Mouse (Mus musculus) frontal cortex, adult (tissue): ENCODE results near the gene Piezo1.
"Not testable (repeated sequence)": the region's sequence is repeated elsewhere in the genome, so short reads cannot be mapped to it uniquely, and the experiment has no call there.

Experiments
- ATAC-seq: cut with Nextera tagmentation; 2 replicates; pipeline ENCODE4 v1.9.2; 2017; ENCODE audit warnings: mild to moderate bottlenecking, moderate library complexity, mixed read lengths; ENCODE audit not compliant: low TSS enrichment

Gene Piezo1

GRCm38 (mm10) chr8:122551265-122552051 lies at the start of gene Piezo1:
TSS of gene Piezo1 (minus strand) at chr8:122551329.
- ATAC-seq = 0 out of 2 replicates have a peak, but pooled peaks have one; percentile 25

GRCm38 (mm10) chr8:122600666-122601065 lies 49.5 kb upstream of the Piezo1 start:
- ATAC-seq = no peak

DNA sequence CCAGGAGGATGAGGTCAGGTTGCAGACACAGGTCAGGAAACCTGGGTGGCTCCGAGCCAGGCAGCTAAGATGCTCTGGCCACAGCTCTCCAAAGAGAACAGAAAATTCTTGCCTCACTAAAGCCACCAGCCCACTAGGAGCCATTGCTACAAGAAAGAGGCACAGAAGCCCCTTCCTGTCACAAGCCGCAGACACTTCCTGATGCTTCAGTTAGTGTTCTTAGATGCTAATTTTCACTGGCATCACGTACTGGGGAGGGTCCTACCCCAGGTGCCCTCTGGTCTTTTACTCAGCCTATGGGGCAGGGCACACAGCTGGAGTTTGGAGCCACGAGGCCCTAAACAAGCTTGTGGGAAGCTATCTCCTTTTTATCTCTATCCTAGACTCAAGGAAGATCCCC lies 44.9 kb upstream of the Piezo1 start:
- ATAC-seq = no peak

- no peak for ATAC-seq
These were observed 42.8 kb upstream of the Piezo1 start for GRCm38 (mm10) chr8:122593783-122594507.

DNA sequence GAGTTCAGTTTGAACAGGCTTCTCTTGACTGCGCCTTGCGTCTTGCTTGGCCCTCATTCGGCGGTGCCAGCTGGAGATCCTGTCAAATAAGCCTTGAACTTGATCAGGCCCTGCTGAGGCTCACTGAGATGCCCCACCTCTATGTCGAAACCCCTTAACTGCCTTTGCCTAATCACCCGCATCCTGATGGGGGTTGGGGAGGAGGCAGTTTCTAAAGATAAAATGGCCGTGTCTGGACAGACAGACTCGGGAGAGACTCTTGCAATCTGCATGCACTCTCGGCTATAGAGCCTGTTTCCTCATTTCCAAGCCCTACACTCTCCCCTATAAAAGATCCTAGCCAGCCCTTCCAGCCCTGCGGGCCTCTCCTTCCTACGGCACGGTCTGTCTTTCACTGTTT lies 42.1 kb upstream of the Piezo1 start:
- ATAC-seq = no peak

DNA sequence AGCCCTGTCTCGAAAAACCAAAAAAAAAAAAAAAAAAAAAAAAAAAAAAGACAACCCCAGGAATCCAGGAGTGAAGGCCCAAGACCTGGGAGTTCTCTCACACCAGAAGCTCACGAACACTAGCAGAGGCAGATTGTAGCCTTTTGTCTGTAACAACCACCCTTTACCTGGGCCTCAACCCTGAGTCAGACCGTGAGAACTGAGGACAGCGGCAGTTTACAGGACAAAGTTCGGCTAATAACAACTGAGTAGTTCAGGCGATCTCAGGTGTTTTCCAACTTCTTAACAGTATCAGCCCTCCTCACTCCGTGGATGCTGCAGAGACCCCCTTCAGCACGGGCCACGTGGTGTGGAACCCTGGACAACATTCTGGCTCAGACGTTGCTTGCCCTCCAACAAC lies 35.6 kb upstream of the Piezo1 start:
- no peak for ATAC-seq

DNA sequence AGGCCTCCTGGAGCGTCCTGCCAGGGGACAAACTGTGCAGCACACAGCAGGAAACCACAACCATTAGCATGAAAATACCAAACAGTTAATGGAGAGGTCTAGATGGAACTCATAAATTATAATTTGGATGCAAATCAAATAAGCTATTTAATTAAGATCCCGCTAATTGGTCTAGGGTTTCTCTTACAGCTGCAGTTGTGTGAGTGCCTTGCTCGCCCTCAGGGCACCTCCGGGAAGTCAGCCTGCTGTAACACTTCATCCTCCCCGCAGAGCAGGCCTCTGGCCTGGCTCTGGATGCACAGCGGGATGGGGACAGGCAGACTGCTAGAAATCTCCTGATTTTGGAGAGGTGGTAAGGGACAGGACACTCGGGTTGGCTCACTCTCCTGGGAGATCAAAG lies 35.0 kb upstream of the Piezo1 start:
- no peak for ATAC-seq

GRCm38 (mm10) chr8:122585411-122585891 lies 34.3 kb upstream of the Piezo1 start:
- no peak for ATAC-seq

- ATAC-seq = no peak; the same call in 1 of the 2 replicates
These were observed 33.9 kb upstream of the Piezo1 start for GRCm38 (mm10) chr8:122584981-122585380.

- ATAC-seq = no peak
These were observed 29.8 kb upstream of the Piezo1 start for GRCm38 (mm10) chr8:122580926-122581325.

DNA sequence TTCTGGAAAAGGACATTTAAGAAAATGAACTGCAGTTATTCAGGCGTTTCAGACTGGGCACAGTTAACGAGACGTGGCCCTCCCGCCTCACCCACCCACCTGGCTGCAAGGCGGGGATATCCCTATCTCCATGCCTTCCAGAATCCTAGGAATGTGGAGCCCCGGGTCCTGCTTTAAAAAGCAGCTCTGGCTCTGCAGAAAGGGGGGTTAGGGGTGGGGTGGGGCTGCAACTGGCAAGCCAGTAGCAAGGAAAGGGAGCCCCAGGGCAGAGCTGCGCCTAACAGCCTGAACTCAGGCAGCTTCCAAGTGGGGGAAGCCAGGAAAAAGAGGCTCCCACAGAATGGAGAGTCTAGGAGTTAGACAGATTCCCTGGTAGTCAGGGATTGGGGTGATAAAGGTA lies 28.1 kb upstream of the Piezo1 start:
- ATAC-seq = no peak

GRCm38 (mm10) chr8:122577116-122577515 lies 26.0 kb upstream of the Piezo1 start:
- ATAC-seq = peak; percentile 14; the same call in 1 of the 2 replicates

DNA sequence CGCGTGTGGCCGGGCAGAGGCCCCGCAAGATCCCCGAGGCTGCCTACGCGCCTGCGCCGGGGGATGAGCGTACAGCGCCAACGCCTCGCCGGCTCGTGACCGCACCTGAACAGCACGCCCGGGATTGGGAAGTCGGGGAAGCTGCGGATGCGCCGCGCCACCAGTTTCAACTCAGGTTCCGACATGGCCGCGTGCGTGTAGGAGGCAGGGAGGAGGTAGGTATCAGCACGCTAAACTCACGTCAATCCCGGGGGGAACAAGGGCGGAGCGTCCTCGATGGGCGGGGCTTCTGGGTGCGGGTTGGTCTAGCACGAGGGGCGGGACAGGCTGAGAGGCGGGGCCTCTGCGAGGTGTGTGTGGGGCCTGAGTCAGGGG lies 25.5 kb upstream of the Piezo1 start, which contains the start of gene Aprt:
Aprt (minus strand) TSS at position 262 of the 375 bp plus-strand sequence.
- peak; percentile 92 for ATAC-seq

- peak; percentile 13; the same call in 1 of the 2 replicates for ATAC-seq
These were observed 24.9 kb upstream of the Piezo1 start for GRCm38 (mm10) chr8:122575735-122576647.

DNA sequence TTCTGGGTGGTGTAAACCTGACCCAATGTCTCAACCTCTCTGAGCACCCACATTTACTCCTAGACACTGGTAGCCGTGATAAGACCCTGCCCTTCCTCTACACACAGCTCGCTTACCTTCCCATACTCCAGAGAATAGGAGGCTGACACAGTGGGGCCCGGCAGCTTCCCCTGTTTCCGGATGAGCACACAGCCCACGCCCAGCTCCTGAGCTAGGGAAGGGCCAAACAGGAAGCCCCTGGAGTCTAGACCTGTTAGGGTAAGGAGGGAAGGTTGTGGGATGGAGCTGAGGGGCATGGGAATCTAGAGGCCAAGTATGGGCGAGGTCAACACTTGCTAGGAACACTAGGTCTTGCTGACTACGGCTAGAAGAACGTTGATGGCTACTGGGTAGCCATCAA lies 24.2 kb upstream of the Piezo1 start:
- ATAC-seq = no peak

GRCm38 (mm10) chr8:122574667-122575251 lies 23.6 kb upstream of the Piezo1 start:
- no peak for ATAC-seq

DNA sequence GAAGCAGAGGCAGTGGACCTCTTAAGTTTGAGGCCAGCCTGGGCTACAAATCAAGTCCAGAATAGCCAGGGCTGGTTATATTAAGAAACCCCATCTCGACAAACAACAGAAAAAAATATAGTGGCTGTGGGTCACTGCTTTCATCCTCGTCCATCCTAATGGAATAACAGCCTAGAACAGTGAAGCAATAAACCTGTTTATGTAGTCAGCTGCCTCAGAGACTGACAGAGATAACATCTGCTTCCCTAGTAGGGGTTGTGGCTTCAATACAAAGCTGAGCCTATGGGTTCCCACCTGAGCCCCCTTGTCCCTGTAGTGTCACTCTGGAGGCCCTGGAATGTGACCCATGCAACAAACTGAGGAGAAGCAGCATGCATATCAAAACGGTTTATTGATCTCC lies 23.1 kb upstream of the Piezo1 start:
- ATAC-seq = no peak

GRCm38 (mm10) chr8:122573577-122573976 lies 22.4 kb upstream of the Piezo1 start:
- no peak for ATAC-seq

GRCm38 (mm10) chr8:122573176-122573575 lies 22.0 kb upstream of the Piezo1 start:
- not testable (repeated sequence) for ATAC-seq

- no peak for ATAC-seq
These were observed 21.6 kb upstream of the Piezo1 start for GRCm38 (mm10) chr8:122572751-122573150.

DNA sequence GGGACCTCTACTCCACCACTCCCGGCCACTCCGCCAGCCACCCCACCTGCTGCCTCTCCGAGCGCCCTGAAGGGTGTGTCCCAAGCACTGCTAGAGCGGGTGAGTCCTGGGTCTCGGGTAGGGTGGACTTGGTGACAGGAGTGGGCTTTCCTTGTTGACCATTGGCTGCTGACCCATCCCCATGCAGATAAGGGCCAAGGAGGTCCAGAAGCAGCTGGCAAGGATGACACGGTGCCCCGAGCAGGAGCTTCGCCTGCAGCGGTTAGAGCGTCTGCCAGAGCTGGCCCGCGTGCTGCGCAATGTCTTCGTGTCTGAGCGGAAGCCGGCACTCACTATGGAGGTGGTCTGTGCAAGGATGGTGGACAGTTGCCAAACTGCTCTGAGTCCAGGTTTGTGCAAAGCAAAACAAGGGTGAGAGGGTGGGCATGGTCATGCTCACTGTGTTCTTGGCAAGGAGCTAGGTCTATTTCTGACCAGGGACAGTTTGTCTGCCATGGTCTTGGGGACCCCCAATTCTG lies 20.7 kb upstream of the Piezo1 start:
- ATAC-seq = no peak
